Mouse (Mus musculus) embryonic fibroblast, embryonic 13.5 days (primary cell): ENCODE results near the gene Tmem107.

Experiments used
- CTCF ChIP-seq: IDR thresholded peaks from 2 replicates; pipeline ENCODE4 v1.5.1; 2011; ENCODE audit warnings: mild to moderate bottlenecking, control low read depth, low read length, moderate library complexity, borderline replicate concordance; ENCODE audit not compliant: insufficient read depth
- POLR2A ChIP-seq: IDR thresholded peaks from 2 replicates; pipeline ENCODE4 v1.6.1; 2011; ENCODE audit warnings: low read depth, mild to moderate bottlenecking, control low read depth, low read length, moderate library complexity

GRCm38 (mm10) chr11:69035411-69035810, 35.2 kb upstream of the Tmem107 start:
- TF ChIP-seq POLR2A = no peak
- no peak for TF ChIP-seq CTCF
